Mouse (Mus musculus) heart, adult 2 months (tissue): ENCODE measurements at regions not wholly inside any gene's neighbourhood (a gene's known extent, or its start where the extent isn't known, plus 50 kb on each side); places are given as distances from the start of the nearest gene placed in this dataset.

ENCODE experiments used
- DNase-seq, 2 experiments: peaks; one replicate each; pipeline ENCODE4 v3.0.0; 2021
- H3K27ac ChIP-seq: fragments of 200-600 bp; 2 replicates; pipeline ENCODE4 v1.8.1; 2022
- H3K27me3 ChIP-seq: fragments of 200-500 bp; 2 replicates; pipeline ENCODE4 v1.6.1; 2012; ENCODE audit warnings: mild to moderate bottlenecking, low read length, inconsistent platforms, mixed read lengths; ENCODE audit not compliant: control insufficient read depth, insufficient read depth
- H3K36me3 ChIP-seq: fragments of 200-500 bp; 2 replicates; pipeline ENCODE4 v1.6.1; 2012; ENCODE audit warnings: low read length, inconsistent platforms; ENCODE audit not compliant: control insufficient read depth, insufficient read depth
- H3K4me1 ChIP-seq: fragments of 200-500 bp; 2 replicates; pipeline ENCODE4 v1.6.1; 2011; ENCODE audit warnings: low read length; ENCODE audit not compliant: control insufficient read depth, insufficient read depth
- H3K4me3 ChIP-seq: fragments of 200-600 bp; 2 replicates; pipeline ENCODE4 v1.8.1; 2022
- H3K79me2 ChIP-seq: fragments of 200-500 bp; replicated peaks from 2 replicates; pipeline ENCODE4 v1.6.1; 2012; ENCODE audit warnings: mild to moderate bottlenecking, inconsistent platforms, low read length, moderate library complexity, mixed read lengths; ENCODE audit not compliant: control insufficient read depth, insufficient read depth
- H3K9ac ChIP-seq: fragments of 200-500 bp; 2 replicates; pipeline ENCODE4 v1.6.1; 2012; ENCODE audit warnings: low read depth, mild to moderate bottlenecking, control low read depth, inconsistent platforms, low read length, mixed read lengths
- CTCF ChIP-seq: fragments of 200-600 bp; IDR thresholded peaks from 2 replicates; pipeline ENCODE4 v1.8.1; 2022; ENCODE audit warnings: antibody characterized with exemption, mild to moderate bottlenecking, moderate library complexity
- EP300 ChIP-seq: fragments of 200-500 bp; IDR thresholded peaks from 2 replicates; pipeline ENCODE4 v1.6.1; 2011; ENCODE audit warnings: low read depth, low read length, control low read depth; ENCODE audit not compliant: insufficient read depth
- POLR2A ChIP-seq: fragments of 200-500 bp; IDR thresholded peaks from 2 replicates; pipeline ENCODE4 v1.6.1; 2011; ENCODE audit warnings: mild to moderate bottlenecking, low read depth, low read length, control low read depth; ENCODE audit not compliant: insufficient read depth
- WGBS: fragments of 180-500 bp; shearing (Covaris S2); methylation state at CpG from one replicate; pipeline ENCODE4 v1.1.7; 2018; 5-methylcytosine and 5-hydroxymethylcytosine counted together
- intact Hi-C: fragments of 180-260 bp; cut with DNase I; formaldehyde crosslinking; loops from one replicate; pipeline ENCODE4 v1.15.1; 2025

- no peaks in the 10 kb centered on the region for H3K4me1 ChIP-seq
- H3K27me3 ChIP-seq: no peaks in the 10 kb centered on the region
- intact Hi-C loops: no loop called here
- TF ChIP-seq EP300: no peak
- no peak for TF ChIP-seq POLR2A
- no peak for TF ChIP-seq CTCF
- no peak overlapping the region for H3K4me3 ChIP-seq
- H3K27ac ChIP-seq: no peak overlapping the region
- H3K9ac ChIP-seq: no peak overlapping the region
- H3K36me3 ChIP-seq: no peaks in the 10 kb centered on the region
- no peak for DNase-seq
- WGBS: 93% methylated on average over 4 of the region's 4 CpGs
- H3K79me2 ChIP-seq: no peaks in the 10 kb centered on the region
Observed at GRCm38 (mm10) chr6:50008074-50008473, 102.0 kb upstream of the Mpp6 start.

GRCm38 (mm10) chr6:50008869-50009268 is 101.2 kb upstream of the Mpp6 start:
- Histone ChIP-seq H3K27me3 (no peaks in the 10 kb centered on the region), H3K36me3 (no peaks in the 10 kb centered on the region), H3K4me1 (no peaks in the 10 kb centered on the region), H3K4me3 (no peak overlapping the region), H3K27ac (no peak overlapping the region), H3K79me2 (no peaks in the 10 kb centered on the region), H3K9ac (no peak overlapping the region)
- intact Hi-C loops: no loop called here
- WGBS: 32% methylated on average over 3 of the region's 3 CpGs
- DNase-seq: no peak
- no peak for TF ChIP-seq CTCF
- TF ChIP-seq EP300: no peak
- TF ChIP-seq POLR2A: no peak

- H3K4me3 ChIP-seq: no peak overlapping the region
- no peaks in the 10 kb centered on the region for H3K79me2 ChIP-seq
- WGBS: 60% methylated on average over 7 of the region's 7 CpGs
- no peak overlapping the region for H3K9ac ChIP-seq
- intact Hi-C loops: no loop called here
- no peaks in the 10 kb centered on the region for H3K27me3 ChIP-seq
- no peaks in the 10 kb centered on the region for H3K36me3 ChIP-seq
- TF ChIP-seq CTCF: no peak
- no peak for TF ChIP-seq EP300
- DNase-seq: no peak
- H3K27ac ChIP-seq: no peak overlapping the region
- H3K4me1 ChIP-seq: no peaks in the 10 kb centered on the region
Observed at GRCm38 (mm10) chr6:50009339-50009738, 100.7 kb upstream of the Mpp6 start.

GRCm38 (mm10) chr6:50009856-50010255 is 100.2 kb upstream of the Mpp6 start:
- Histone ChIP-seq H3K36me3 (no peaks in the 10 kb centered on the region), H3K27me3 (no peaks in the 10 kb centered on the region), H3K4me3 (no peak overlapping the region), H3K27ac (no peak overlapping the region), H3K9ac (no peak overlapping the region), H3K4me1 (no peaks in the 10 kb centered on the region), H3K79me2 (no peaks in the 10 kb centered on the region)
- intact Hi-C loops: no loop called here
- DNase-seq: no peak
- TF ChIP-seq EP300 (no peak), POLR2A (no peak), CTCF (no peak)
- 70% methylated on average over 5 of the region's 5 CpGs for WGBS

GRCm38 (mm10) chr6:50011071-50011470 is 99.0 kb upstream of the Mpp6 start:
- no peak overlapping the region for H3K4me3 ChIP-seq
- H3K36me3 ChIP-seq: no peaks in the 10 kb centered on the region
- TF ChIP-seq POLR2A (no peak), CTCF (no peak), EP300 (no peak)
- no peaks in the 10 kb centered on the region for H3K4me1 ChIP-seq
- H3K27ac ChIP-seq: no peak overlapping the region
- no peak overlapping the region for H3K9ac ChIP-seq
- H3K79me2 ChIP-seq: no peaks in the 10 kb centered on the region
- 57% methylated on average over 12 of the region's 12 CpGs for WGBS
- no peak for DNase-seq
- no peaks in the 10 kb centered on the region for H3K27me3 ChIP-seq
- intact Hi-C loops: no loop called here

- TF ChIP-seq CTCF: no peak
- TF ChIP-seq EP300: no peak
- no peak for TF ChIP-seq POLR2A
- H3K4me3 ChIP-seq: no peak overlapping the region
- H3K79me2 ChIP-seq: no peaks in the 10 kb centered on the region
- no peaks in the 10 kb centered on the region for H3K27me3 ChIP-seq
- H3K36me3 ChIP-seq: no peaks in the 10 kb centered on the region
- H3K4me1 ChIP-seq: no peaks in the 10 kb centered on the region
- intact Hi-C loops: no loop called here
- DNase-seq: no peak
- no peak overlapping the region for H3K9ac ChIP-seq
- H3K27ac ChIP-seq: no peak overlapping the region
- WGBS: 50% methylated on average over 5 of the region's 5 CpGs
Observed at GRCm38 (mm10) chr6:50011746-50012453, 98.1 kb upstream of the Mpp6 start.
